19 mouse cellular contexts compared by ENCODE assay signal in the genomic region with DNA sequence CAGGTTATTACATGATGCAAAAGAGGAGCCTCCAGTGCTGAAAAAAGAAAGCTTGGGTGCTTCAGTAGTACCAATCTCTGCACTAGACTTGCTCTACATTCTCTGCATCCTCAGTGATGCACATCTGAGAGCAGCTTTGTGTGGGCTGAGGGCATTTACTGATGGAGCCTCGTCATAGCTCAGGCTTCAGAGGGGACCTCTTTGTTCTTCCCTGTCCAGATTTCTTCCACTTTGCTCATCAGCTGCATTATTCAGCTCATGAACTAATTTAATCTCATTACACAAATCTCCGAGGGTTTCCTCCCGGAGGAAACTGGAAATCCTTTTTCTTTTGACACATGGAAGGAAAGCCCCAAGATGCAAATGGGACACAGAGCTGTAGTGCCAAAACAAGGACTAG. TPM values are rescaled to one million over a fixed set of nuclear protein-coding genes. Genes with fewer than 3 reads are reported as not detected.
DNase-seq lines count a peak whose midpoint lies in the region; ATAC-seq and TF ChIP-seq lines count a peak whose summit lies in the region.
"Had no signal": no experiment of that assay in that cellular context is flagged by ENCODE, and none has a peak within 500 bp of the region (broad histone marks: within the 10 kb centered on the region; RNA-seq: fewer than 3 reads in every experiment).

No protein-coding gene starts in this region.

- peak; percentile 1 for DNase-seq in hindbrain, embryonic 11.5 days (ENCODE audit: low spot score)
- DNase-seq in midbrain, embryonic 14.5 days = peak; percentile 27
- DNase-seq in heart, adult 18-20 months = no peak
- no peak for DNase-seq in liver
- DNase-seq: adrenal gland, postnatal 14 days; cerebellum, adult 2 months; cerebellum, postnatal 10 days; forebrain, postnatal 0 days; gastrocnemius, postnatal 14 days had no signal

- H3K9me3 ChIP-seq in hindbrain, embryonic 11.5 days (ENCODE audit: control insufficient read depth, low read length) = no peaks in the 10 kb centered on the region
- no peaks in the 10 kb centered on the region for H3K9me3 ChIP-seq in hindbrain, embryonic 12.5 days (replicated peaks)
- H3K9me3 ChIP-seq in midbrain, embryonic 14.5 days (ENCODE audit: control insufficient read depth, low read length) = no peaks in the 10 kb centered on the region
- no peaks in the 10 kb centered on the region for H3K9me3 ChIP-seq in midbrain, embryonic 15.5 days
- H3K9me3 ChIP-seq: embryonic facial prominence, embryonic 10.5 days; forebrain, embryonic 13.5 days; heart, embryonic 12.5 days; hindbrain, embryonic 10.5 days had no signal

- H3K4me1 ChIP-seq in hindbrain, embryonic 11.5 days (replicated peaks; ENCODE audit: control insufficient read depth, insufficient read depth, low read length) = no peaks in the 10 kb centered on the region
- H3K4me1 ChIP-seq in hindbrain, embryonic 12.5 days = no peaks in the 10 kb centered on the region
- no peaks in the 10 kb centered on the region for H3K4me1 ChIP-seq in midbrain, embryonic 14.5 days (ENCODE audit: control insufficient read depth, insufficient read depth, low read length)
- H3K4me1 ChIP-seq in midbrain, embryonic 15.5 days = no peaks in the 10 kb centered on the region
- H3K4me1 ChIP-seq: embryonic facial prominence, embryonic 10.5 days; hindbrain, embryonic 10.5 days had no signal

- H3ac ChIP-seq in myocyte (ENCODE audit: control insufficient read depth, insufficient read length) = no peak overlapping the region

- H3K79me2 ChIP-seq in myocyte (ENCODE audit: control insufficient read depth, insufficient read depth) = no peaks in the 10 kb centered on the region

- H3K27me3 ChIP-seq in hindbrain, embryonic 11.5 days (ENCODE audit: control insufficient read depth, insufficient read depth, low read length) = no peaks in the 10 kb centered on the region; the same call in 1 of the 2 replicates
- H3K27me3 ChIP-seq in hindbrain, embryonic 12.5 days = peaks cover 18% of the 10 kb centered on the region; the same call in 1 of the 2 replicates
- no peaks in the 10 kb centered on the region for H3K27me3 ChIP-seq in midbrain, embryonic 14.5 days (ENCODE audit: control insufficient read depth, insufficient read depth, low read length)
- H3K27me3 ChIP-seq in midbrain, embryonic 15.5 days (replicated peaks) = 0 out of 2 replicates have a peak, but pooled peaks cover 12% of the 10 kb centered on the region
- no peaks in the 10 kb centered on the region for H3K27me3 ChIP-seq in myocyte (ENCODE audit: control insufficient read depth, insufficient read depth, insufficient read length)

- 39% methylated on average over 3 of the region's 3 CpGs for WGBS in hindbrain, embryonic 11.5 days
- 40% methylated on average over 3 of the region's 3 CpGs for whole genome bisulfite sequencing in hindbrain, embryonic 12.5 days
- WGBS in midbrain, embryonic 14.5 days = 19% methylated on average over 3 of the region's 3 CpGs
- 37% methylated on average over 3 of the region's 3 CpGs for WGBS in midbrain, embryonic 15.5 days

- H3K27ac ChIP-seq in hindbrain, embryonic 11.5 days (ENCODE audit: low read depth, low read length) = no peak overlapping the region
- H3K27ac ChIP-seq in hindbrain, embryonic 12.5 days = no peak overlapping the region
- no peak overlapping the region for H3K27ac ChIP-seq in midbrain, embryonic 14.5 days (replicated peaks; ENCODE audit: low read depth, low read length)
- H3K27ac ChIP-seq in midbrain, embryonic 15.5 days = no peak overlapping the region
- H3K27ac ChIP-seq: embryonic facial prominence, embryonic 10.5 days; forebrain, embryonic 13.5 days; hindbrain, embryonic 10.5 days had no signal

- no peaks in the 10 kb centered on the region for H3K36me3 ChIP-seq in hindbrain, embryonic 11.5 days (ENCODE audit: control insufficient read depth, insufficient read depth, low read length)
- no peaks in the 10 kb centered on the region for H3K36me3 ChIP-seq in hindbrain, embryonic 12.5 days
- no peaks in the 10 kb centered on the region for H3K36me3 ChIP-seq in midbrain, embryonic 14.5 days (ENCODE audit: control insufficient read depth, insufficient read depth, low read length)
- no peaks in the 10 kb centered on the region for H3K36me3 ChIP-seq in midbrain, embryonic 15.5 days (replicated peaks)
- H3K36me3 ChIP-seq in myocyte (ENCODE audit: control insufficient read depth, insufficient read depth) = no peaks in the 10 kb centered on the region
- H3K36me3 ChIP-seq: embryonic facial prominence, embryonic 10.5 days; heart, embryonic 12.5 days; hindbrain, embryonic 10.5 days had no signal

- no peak overlapping the region for H3K4me2 ChIP-seq in hindbrain, embryonic 11.5 days (replicated peaks; ENCODE audit: low read depth, low read length)
- no peak overlapping the region for H3K4me2 ChIP-seq in hindbrain, embryonic 12.5 days (replicated peaks)
- H3K4me2 ChIP-seq in midbrain, embryonic 14.5 days (ENCODE audit: low read length) = no peak overlapping the region
- no peak overlapping the region for H3K4me2 ChIP-seq in midbrain, embryonic 15.5 days
- peak overlapping the region; percentile 34 for H3K4me2 ChIP-seq in myocyte (ENCODE audit: low read depth)
- H3K4me2 ChIP-seq: forebrain, embryonic 13.5 days; heart, embryonic 12.5 days had no signal

- H3K9ac ChIP-seq in hindbrain, embryonic 11.5 days (ENCODE audit: low read depth, low read length) = no peak overlapping the region
- H3K9ac ChIP-seq in hindbrain, embryonic 12.5 days = no peak overlapping the region
- no peak overlapping the region for H3K9ac ChIP-seq in midbrain, embryonic 14.5 days (replicated peaks; ENCODE audit: low read length)
- no peak overlapping the region for H3K9ac ChIP-seq in midbrain, embryonic 15.5 days
- H3K9ac ChIP-seq: forebrain, embryonic 13.5 days; forebrain, postnatal 0 days; heart, embryonic 12.5 days had no signal

- no peak overlapping the region for H3K4me3 ChIP-seq in hindbrain, embryonic 11.5 days (ENCODE audit: low read depth, low read length)
- H3K4me3 ChIP-seq in hindbrain, embryonic 12.5 days = no peak overlapping the region
- no peak overlapping the region for H3K4me3 ChIP-seq in midbrain, embryonic 14.5 days (replicated peaks; ENCODE audit: low read depth, low read length)
- H3K4me3 ChIP-seq in midbrain, embryonic 15.5 days = no peak overlapping the region
- H3K4me3 ChIP-seq in myocyte = no peak overlapping the region
- H3K4me3 ChIP-seq: embryonic facial prominence, embryonic 10.5 days; forebrain, embryonic 13.5 days; heart, embryonic 12.5 days; hindbrain, embryonic 10.5 days had no signal

- no peak for ATAC-seq in hindbrain, embryonic 11.5 days (ENCODE audit: low FRiP score)
- no peak for ATAC-seq in hindbrain, embryonic 12.5 days (ENCODE audit: low FRiP score)
- no peak for ATAC-seq in midbrain, embryonic 14.5 days (ENCODE audit: low FRiP score, low TSS enrichment)
- no peak for ATAC-seq in midbrain, embryonic 15.5 days (replicated peaks)
- ATAC-seq: activated CD4-positive, CD25-positive, alpha-beta regulatory T cell, adult 4 months; forebrain, embryonic 13.5 days; forebrain, postnatal 0 days had no signal

- TF ChIP-seq POLR2A in myocyte (IDR thresholded peaks at IDR 0.05; ENCODE audit: insufficient read length, low read depth) = no peak

TF ChIP-seq in myocyte, 11 proteins besides CTCF, POLR2A, EP300 and RAD21:
- no peak for TF ChIP-seq USF1 (IDR thresholded peaks at IDR 0.05; ENCODE audit: low read depth)
- TF ChIP-seq TCF3 (IDR thresholded peaks at IDR 0.05; ENCODE audit: insufficient read length, low read depth) = no peak
- TF ChIP-seq POLR2AphosphoS2 (IDR thresholded peaks at IDR 0.05; ENCODE audit: insufficient read length, low read depth) = no peak
- TF ChIP-seq MAX (IDR thresholded peaks at IDR 0.05; ENCODE audit: low read depth) = no peak

RNA-seq across cellular contexts. Expression of a gene that starts 56.5 kb away (rescaled TPM):
- 9.2 and 10.7 TPM in 2 replicates for polyA plus RNA-seq in hindbrain, embryonic 11.5 days (2014; fragmentation: Nextera tagmentation; extraction: Ambion mirVana)
- polyA plus RNA-seq in hindbrain, embryonic 12.5 days (2016; fragmentation: Nextera tagmentation; extraction: Ambion mirVana) = 10.4 and 12.5 TPM in 2 replicates
- 2.7 and 6.9 TPM in 2 replicates for polyA plus RNA-seq in midbrain, embryonic 14.5 days (2014; fragmentation: Nextera tagmentation; extraction: Ambion mirVana)
- 4.0 and 4.7 TPM in 2 replicates for polyA plus RNA-seq in midbrain, embryonic 15.5 days (2015; fragmentation: Nextera tagmentation; extraction: Ambion mirVana)
- polyA plus RNA-seq in myocyte (2012; fragmentation: generic; extraction: Trizol) = not detected
- 1 to 10 TPM; 1.7 to 3.4 TPM for total RNA-seq in heart, adult 18-20 months (2021)
- total RNA-seq: MEL had no signal
- polyA plus RNA-seq: activated CD4-positive, CD25-positive, alpha-beta regulatory T cell, adult 4 months; C2C12 had no signal

Comparison
In these comparisons a context has a peak if more than half of its experiments do, and no peak if none do; other contexts are left out.
1. DNase-seq: peak in hindbrain, embryonic 11.5 days (single experiment) and midbrain, embryonic 14.5 days (single experiment); none in heart, adult 18-20 months (0 of 2) and liver (single experiment).